Mouse (Mus musculus): Measurements from ENCODE around the gene 2610318N02Rik. TPM values are rescaled to one million over a fixed set of nuclear protein-coding genes. Genes with fewer than 3 reads are reported as not detected.

Gene 2610318N02Rik
- polyA plus RNA-seq, 1 experiment from 2014 or later: 22.4 TPM

GRCm38 (mm10) chr16:17067552-17067951 is 57.4 kb downstream of the 2610318N02Rik start:
- H3K4me2 ChIP-seq: no peak overlapping the region
- H3K27me3 ChIP-seq: no peaks in the 10 kb centered on the region
- no peak overlapping the region for H3K9ac ChIP-seq
- no peak for ATAC-seq (ENCODE audit: low FRiP score)
- no peaks in the 10 kb centered on the region for H3K9me3 ChIP-seq
- H3K4me1 ChIP-seq (replicated peaks): peaks cover 25% of the 10 kb centered on the region
- H3K27ac ChIP-seq: no peak overlapping the region
- H3K36me3 ChIP-seq: 0 out of 2 replicates have a peak, but pooled peaks cover 3% of the 10 kb centered on the region
- WGBS: 91% methylated on average over 2 of the region's 2 CpGs
- no peak overlapping the region for H3K4me3 ChIP-seq

MicroRNAs encoded within 50 kb of the gene (microRNA counts, 519-probe panel; counts per million panel counts)
- microRNA mmu-miR-130b (4,897 counts per million, percentile 82 among the panel's probes with 10 or more counts), microRNA mmu-miR-301b (4,025 counts per million, percentile 62 among the panel's probes with 10 or more counts)

Small RNA genes lying within 50 kb of the gene (microRNA-seq; reads per million reads assigned to microRNA genes)
- gene Mir130b (6,754 reads per million, percentile 94 among the genes with 10 or more reads in this experiment), gene Mir301b (178 reads per million, percentile 58 among the genes with 10 or more reads in this experiment)

Other genes with a start within 250 kb of the 2610318N02Rik start
- gene Ppm1f, start 228.7 kb downstream of the 2610318N02Rik start, polyA plus RNA-seq (2015; fragmentation: Nextera tagmentation; extraction: Ambion mirVana): 26.3 and 28.2 TPM in 2 replicates
- gene Mapk1, start 141.8 kb downstream of the 2610318N02Rik start, polyA plus RNA-seq (2015; fragmentation: Nextera tagmentation; extraction: Ambion mirVana): 166 and 169 TPM in 2 replicates
- 119 and 132 TPM in 2 replicates for gene Ypel1, start 55.5 kb downstream of the 2610318N02Rik start, polyA plus RNA-seq (2015; fragmentation: Nextera tagmentation; extraction: Ambion mirVana)
- gene Ppil2, start 13.9 kb downstream of the 2610318N02Rik start, polyA plus RNA-seq (2015; fragmentation: Nextera tagmentation; extraction: Ambion mirVana): 153 and 154 TPM in 2 replicates
- 37.8 and 43.4 TPM in 2 replicates for gene Sdf2l1, start 7.2 kb upstream of the 2610318N02Rik start, polyA plus RNA-seq (2015; fragmentation: Nextera tagmentation; extraction: Ambion mirVana)
- 32.9 and 34.0 TPM in 2 replicates for gene Ydjc, start 19.5 kb upstream of the 2610318N02Rik start, polyA plus RNA-seq (2015; fragmentation: Nextera tagmentation; extraction: Ambion mirVana)
- gene Ccdc116, start 22.1 kb upstream of the 2610318N02Rik start, polyA plus RNA-seq (2015; fragmentation: Nextera tagmentation; extraction: Ambion mirVana): 1.5 and 2.2 TPM in 2 replicates
- gene Ube2l3, start 77.5 kb upstream of the 2610318N02Rik start, polyA plus RNA-seq (2015; fragmentation: Nextera tagmentation; extraction: Ambion mirVana): 313 and 319 TPM in 2 replicates
- 1.8 and 1.9 TPM in 2 replicates for gene Rimbp3, start 83.4 kb upstream of the 2610318N02Rik start, polyA plus RNA-seq (2015; fragmentation: Nextera tagmentation; extraction: Ambion mirVana)
- 9.0 and 9.4 TPM in 2 replicates for gene Hic2, start 108.4 kb upstream of the 2610318N02Rik start, polyA plus RNA-seq (2015; fragmentation: Nextera tagmentation; extraction: Ambion mirVana)
- 32.6 and 33.3 TPM in 2 replicates for gene Tmem191c, start 150.9 kb upstream of the 2610318N02Rik start, polyA plus RNA-seq (2015; fragmentation: Nextera tagmentation; extraction: Ambion mirVana)
- 1.2 and 1.4 TPM in 2 replicates for gene Serpind1, start 206.2 kb upstream of the 2610318N02Rik start, polyA plus RNA-seq (2015; fragmentation: Nextera tagmentation; extraction: Ambion mirVana)